Mouse (Mus musculus) cerebellum, postnatal 25 days (tissue): ENCODE measurements around the gene Adamts10.

ENCODE experiments used
- DNase-seq, 2 experiments: peaks; one replicate each; pipeline ENCODE4 v3.0.0; 2021; ENCODE audit warnings: mixed read lengths in 2 of 2

Gene Adamts10

GRCm38 (mm10) chr17:33523918-33524755 lies at the start of gene Adamts10:
TSS of gene Adamts10 (plus strand) at chr17:33524204.
- peak; percentile 80 to 88 for DNase-seq

GRCm38 (mm10) chr17:33484020-33484419 lies 40.0 kb upstream of the Adamts10 start:
- no peak for DNase-seq

GRCm38 (mm10) chr17:33487211-33487610 lies 36.8 kb upstream of the Adamts10 start:
- DNase-seq: peak in 1 of 2 experiments; percentile 48

- peak; percentile 84 to 93 for DNase-seq
Measured at GRCm38 (mm10) chr17:33487652-33488051, 36.4 kb upstream of the Adamts10 start.

DNA sequence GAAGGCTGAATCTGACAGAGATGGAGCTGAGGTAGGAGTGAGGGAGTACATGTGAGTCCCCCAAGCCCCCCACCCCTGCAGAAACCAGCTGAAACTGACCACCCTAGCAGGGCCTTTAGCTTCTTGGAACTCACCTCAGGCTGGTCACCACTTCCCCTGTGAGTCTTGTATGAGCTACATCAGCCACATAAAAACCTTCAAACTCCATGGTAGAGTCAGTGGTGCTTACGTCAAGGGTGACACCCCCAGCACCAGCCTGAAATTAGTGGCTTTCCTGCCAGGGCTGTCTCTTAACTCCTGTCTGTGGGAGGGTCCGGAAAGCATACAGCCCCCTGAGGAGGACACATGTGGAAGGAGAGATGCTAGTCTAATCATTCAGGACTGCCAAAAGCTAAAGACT lies 32.6 kb upstream of the Adamts10 start:
- no peak for DNase-seq

DNA sequence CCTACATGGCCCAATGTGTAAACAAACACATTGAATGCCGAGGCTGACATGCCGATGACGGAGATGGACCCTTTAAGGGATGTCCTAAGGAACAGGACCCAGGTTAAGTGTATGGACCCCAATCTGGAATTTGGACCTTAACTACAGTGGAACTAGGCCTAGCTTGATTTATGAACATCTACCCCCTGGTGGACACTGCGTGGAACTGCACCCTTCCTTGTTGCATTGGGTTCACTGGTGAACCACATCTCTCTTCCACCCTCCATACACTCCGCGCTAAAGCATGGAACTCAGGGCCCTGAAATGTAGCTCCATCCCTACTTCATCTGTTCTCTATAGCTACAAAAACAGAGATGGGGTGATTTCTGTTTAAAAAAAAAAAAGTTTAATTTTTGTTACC lies 30.9 kb upstream of the Adamts10 start:
- DNase-seq: no peak

- DNase-seq: peak in 1 of 2 experiments; percentile 54
Measured at GRCm38 (mm10) chr17:33494586-33494985, 29.4 kb upstream of the Adamts10 start.

- no peak for DNase-seq
Measured at GRCm38 (mm10) chr17:33498918-33499317, 25.1 kb upstream of the Adamts10 start.

GRCm38 (mm10) chr17:33508386-33508785 lies 15.6 kb upstream of the Adamts10 start:
- DNase-seq: no peak

DNA sequence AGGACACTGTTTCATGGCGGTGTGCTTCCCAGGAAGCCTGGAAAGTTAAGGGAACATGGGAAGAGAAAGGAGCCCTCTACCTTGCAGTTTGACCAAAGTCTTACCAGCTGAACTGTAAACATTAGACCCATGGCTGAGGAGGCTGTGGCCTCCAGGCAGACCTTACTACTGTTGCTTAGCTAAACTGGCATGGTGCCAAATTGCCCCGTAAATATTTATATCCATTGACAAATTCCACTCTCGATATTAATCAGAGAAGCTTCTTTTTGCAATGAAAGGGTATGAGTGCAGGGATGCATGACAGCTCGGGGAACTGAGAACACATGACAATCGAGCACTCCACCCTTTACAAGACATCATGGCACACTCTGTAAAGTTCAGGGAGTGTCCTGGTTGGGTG lies 13.8 kb upstream of the Adamts10 start:
- DNase-seq: no peak

GRCm38 (mm10) chr17:33512441-33513415 lies 11.3 kb upstream of the Adamts10 start:
- no peak for DNase-seq

DNA sequence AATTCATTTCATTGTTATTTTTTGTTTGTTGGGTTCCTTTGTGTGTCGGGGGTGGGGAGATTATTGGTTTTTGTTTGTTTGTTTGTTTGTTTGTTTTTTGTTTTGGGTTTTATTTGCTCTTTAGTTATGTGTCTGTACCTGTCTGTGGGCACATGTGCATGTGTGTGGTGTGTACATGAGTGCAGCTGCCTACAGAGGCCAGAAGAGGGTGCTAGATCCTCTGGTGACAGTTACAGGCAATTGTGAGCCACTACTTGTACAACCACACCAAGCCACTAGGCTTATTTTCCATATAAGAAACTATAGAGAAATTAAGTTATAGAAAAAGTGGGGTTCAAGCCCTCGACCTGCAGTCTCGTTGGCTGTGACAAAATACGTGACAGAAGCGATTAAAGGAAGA lies 10.1 kb upstream of the Adamts10 start:
- DNase-seq: no peak

DNA sequence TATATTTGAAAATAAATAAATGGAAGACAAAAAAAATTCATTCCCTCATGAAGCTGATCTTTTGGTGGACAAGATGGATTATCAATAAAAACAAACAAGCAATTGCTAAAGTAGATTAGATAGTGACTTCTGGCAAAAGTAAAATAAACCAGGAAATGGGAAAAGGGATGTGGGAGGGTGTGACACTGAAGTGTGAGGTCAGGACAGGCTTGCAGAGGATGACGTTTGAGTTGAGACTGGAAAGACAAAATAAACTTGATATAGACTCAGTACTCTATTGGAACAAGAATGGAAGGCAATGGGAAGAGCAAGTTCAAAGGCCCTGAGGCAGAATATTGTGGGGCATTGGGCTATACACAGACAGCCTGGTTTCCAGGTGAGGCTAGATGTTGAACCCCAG lies 3.6 kb upstream of the Adamts10 start:
- DNase-seq: no peak

GRCm38 (mm10) chr17:33523431-33523917 lies 530 bp upstream of the Adamts10 start:
- DNase-seq: no peak

DNA sequence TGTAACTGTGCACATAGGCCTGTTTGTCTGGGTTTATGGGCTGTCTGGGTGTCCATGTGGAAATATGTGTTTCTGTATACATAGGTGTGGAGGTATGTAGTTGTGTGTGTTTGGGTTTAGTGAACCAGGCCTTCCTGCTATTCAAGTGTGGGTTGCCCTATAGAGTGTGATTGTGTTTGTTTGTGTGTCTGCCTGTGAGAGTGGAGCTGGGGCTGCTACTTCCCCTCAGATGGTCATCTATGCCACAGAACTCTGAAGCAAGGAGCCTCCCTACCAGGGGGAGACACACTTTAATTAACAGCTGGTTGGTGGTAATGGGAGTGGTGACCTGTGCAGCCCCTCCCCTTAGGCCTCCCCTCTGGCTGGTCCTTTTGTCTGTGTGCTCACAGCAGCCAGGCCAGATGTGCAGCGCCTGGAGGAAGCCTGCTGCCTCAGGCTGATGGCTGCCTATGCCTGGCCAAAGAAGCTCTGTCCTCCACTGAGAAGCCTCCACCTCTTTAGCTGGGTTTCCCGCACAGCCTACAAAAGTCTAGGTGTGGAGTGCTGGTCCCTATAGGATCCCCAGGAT lies 886 bp downstream of the Adamts10 start:
- no peak for DNase-seq

- no peak for DNase-seq
Measured at GRCm38 (mm10) chr17:33526506-33526905, 2.5 kb downstream of the Adamts10 start.

- peak; percentile 75 to 83 for DNase-seq
Measured at GRCm38 (mm10) chr17:33539106-33539675, 15.2 kb downstream of the Adamts10 start.

DNA sequence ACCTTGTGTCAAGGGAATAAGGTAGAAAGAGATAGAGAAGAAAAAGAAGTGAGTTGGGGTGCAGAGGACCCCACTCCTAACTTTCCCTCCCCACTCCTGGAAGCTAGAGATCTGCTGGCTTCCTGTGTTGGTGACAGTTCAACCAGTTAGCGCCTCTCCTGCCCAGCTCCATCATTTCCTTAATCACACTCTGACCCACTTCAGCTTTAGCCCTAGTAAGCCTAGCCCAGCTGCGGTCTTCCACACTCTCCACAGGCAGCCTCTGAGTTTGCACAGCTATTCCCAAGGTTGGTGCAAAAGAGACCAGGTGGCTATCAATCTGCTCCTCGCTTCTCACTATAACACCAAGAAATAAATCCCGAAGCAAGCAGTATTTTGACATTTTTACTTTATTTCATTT lies 15.9 kb downstream of the Adamts10 start:
- peak in 1 of 2 experiments; percentile 68 for DNase-seq

DNA sequence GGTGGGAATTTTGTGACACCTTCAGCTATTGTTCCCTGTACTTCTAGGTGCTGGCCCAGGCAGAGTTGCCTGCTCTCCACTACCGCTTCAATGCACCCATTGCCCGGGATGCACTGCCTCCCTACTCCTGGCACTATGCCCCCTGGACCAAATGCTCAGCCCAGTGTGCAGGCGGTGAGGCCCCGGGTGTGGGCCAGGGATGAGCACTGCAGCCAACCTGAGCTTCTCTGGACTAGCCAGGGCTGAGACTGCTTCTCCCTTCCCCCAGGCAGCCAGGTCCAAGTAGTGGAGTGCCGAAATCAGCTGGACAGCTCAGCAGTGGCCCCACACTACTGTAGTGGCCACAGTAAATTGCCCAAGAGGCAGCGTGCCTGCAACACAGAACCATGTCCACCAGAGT lies 25.2 kb downstream of the Adamts10 start:
- DNase-seq: peak; percentile 92 to 96

DNA sequence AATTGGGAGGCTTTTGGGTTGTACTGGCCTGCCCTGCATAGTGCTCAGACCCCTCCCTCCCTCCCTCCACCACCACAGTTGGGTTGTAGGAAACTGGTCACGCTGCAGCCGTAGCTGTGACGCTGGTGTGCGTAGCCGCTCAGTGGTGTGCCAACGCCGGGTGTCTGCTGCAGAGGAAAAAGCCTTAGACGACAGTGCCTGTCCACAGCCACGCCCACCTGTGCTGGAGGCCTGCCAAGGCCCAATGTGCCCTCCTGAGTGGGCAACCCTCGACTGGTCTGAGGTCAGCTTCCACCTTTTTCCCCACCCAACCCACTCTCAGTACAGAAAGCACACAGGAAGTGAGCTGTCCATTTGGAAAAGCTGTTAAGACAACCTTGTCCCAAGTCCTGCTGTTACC lies 26.4 kb downstream of the Adamts10 start:
- DNase-seq: peak in 1 of 2 experiments; percentile 61

GRCm38 (mm10) chr17:33552113-33552512 lies 28.1 kb downstream of the Adamts10 start:
- no peak for DNase-seq

DNA sequence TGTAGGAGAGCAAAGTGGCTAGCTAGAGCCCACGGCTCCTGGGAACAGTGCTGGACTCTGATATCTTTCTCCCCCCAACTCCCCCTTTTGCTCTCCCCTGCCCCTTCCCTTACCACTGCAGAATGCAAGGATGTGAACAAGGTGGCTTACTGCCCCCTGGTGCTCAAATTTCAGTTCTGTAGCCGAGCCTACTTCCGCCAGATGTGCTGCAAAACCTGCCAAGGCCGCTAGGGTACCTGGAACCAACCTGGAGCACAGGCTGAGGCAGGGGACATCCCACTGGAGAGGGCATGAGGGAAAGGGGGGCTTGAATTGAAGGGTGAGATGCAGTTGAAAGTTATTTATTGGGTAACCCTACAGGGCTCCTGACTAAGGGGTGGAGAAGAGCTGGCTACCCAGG lies 29.0 kb downstream of the Adamts10 start:
- peak in 1 of 2 experiments; percentile 54 for DNase-seq

GRCm38 (mm10) chr17:33554536-33554935 lies 30.5 kb downstream of the Adamts10 start:
- DNase-seq: no peak
